Mouse (Mus musculus) liver, embryonic 11.5 days (tissue): ENCODE results near the gene Gabpb1. TPM values are rescaled to one million over a fixed set of nuclear protein-coding genes. Genes with fewer than 3 reads are reported as not detected.
A peak's percentile ranks its signal among the peaks of the same experiment; 100 is the strongest.

ENCODE experiments used
- ATAC-seq: fragments of 200-750 bp; cut with Nextera tagmentation; replicated peaks from 2 replicates; pipeline ENCODE4 v1.8.0; 2017; ENCODE audit warnings: moderate number of reproducible peaks, mild to moderate bottlenecking, moderate TSS enrichment, moderate library complexity; ENCODE audit not compliant: low FRiP score
- DNase-seq: peaks from one replicate; pipeline ENCODE4 v3.0.0-alpha.2; 2017; ENCODE audit warnings: low spot score
- H3K27ac ChIP-seq: fragments of 300-500 bp; sonication (generic); 2 replicates; pipeline ENCODE4 v1.5.1; 2014; ENCODE audit warnings: mild to moderate bottlenecking, low read depth, low read length, control low read depth
- H3K27me3 ChIP-seq: fragments of 300-500 bp; sonication (generic); replicated peaks from 2 replicates; pipeline ENCODE4 v1.6.1; 2014; ENCODE audit warnings: low read length, mixed read lengths; ENCODE audit not compliant: control insufficient read depth, insufficient read depth
- H3K36me3 ChIP-seq: fragments of 300-500 bp; sonication (generic); 2 replicates; pipeline ENCODE4 v1.6.1; 2014; ENCODE audit warnings: mild to moderate bottlenecking, low read length, moderate library complexity, mixed read lengths; ENCODE audit not compliant: control insufficient read depth, insufficient read depth
- H3K4me1 ChIP-seq: fragments of 300-500 bp; sonication (generic); replicated peaks from 2 replicates; pipeline ENCODE4 v1.6.1; 2014; ENCODE audit warnings: low read length, mixed read lengths; ENCODE audit not compliant: control insufficient read depth, insufficient read depth
- H3K4me2 ChIP-seq: fragments of 300-500 bp; sonication (generic); 2 replicates; pipeline ENCODE4 v1.6.1; 2014; ENCODE audit warnings: mild to moderate bottlenecking, control low read depth, moderate library complexity
- H3K4me3 ChIP-seq: fragments of 300-500 bp; sonication (generic); 2 replicates; pipeline ENCODE4 v1.5.1; 2014; ENCODE audit warnings: low read depth, low read length, control low read depth
- H3K9ac ChIP-seq: fragments of 300-500 bp; sonication (generic); 2 replicates; pipeline ENCODE4 v1.6.1; 2014; ENCODE audit warnings: low read depth, low read length, control low read depth
- H3K9me3 ChIP-seq: fragments of 300-500 bp; sonication (generic); 2 replicates; pipeline ENCODE4 v1.6.1; 2016; ENCODE audit warnings: low read length, inconsistent platforms, mixed read lengths; ENCODE audit not compliant: control insufficient read depth
- WGBS: fragments of 180-500 bp; shearing (Covaris S2); extraction: QIAGEN DNeasy Blood & Tissue Kit; methylation state at CpG from one replicate; pipeline ENCODE4 v1.1.7; 2014; 5-methylcytosine and 5-hydroxymethylcytosine counted together
- polyA plus RNA-seq: library from polyadenylated mRNA; unstranded; fragments of >200 nt; fragmentation: Nextera tagmentation; extraction: Ambion mirVana; gene quantifications from 2 replicates; pipeline ENCODE4 v1.2.1, GENCODE M21; 2014

Gabpb1 gene
- polyA plus RNA-seq, 1 experiment from 2014 or later: 41.0 TPM

- H3K27me3 ChIP-seq: no peaks in the 10 kb centered on the region
Observed at GRCm38 (mm10) chr2:126682333-126682732, 6.2 kb upstream of the Gabpb1 start.

GRCm38 (mm10) chr2:126677366-126677765, 1.2 kb upstream of the Gabpb1 start:
- Histone ChIP-seq H3K9me3 (no peaks in the 10 kb centered on the region), H3K4me1 (peaks cover 7% of the 10 kb centered on the region), H3K27me3 (no peaks in the 10 kb centered on the region), H3K4me2 (0 out of 2 replicates have a peak overlapping the region, but pooled peaks have one; percentile 77), H3K9ac (no peak overlapping the region), H3K4me3 (no peak overlapping the region), H3K36me3 (no peaks in the 10 kb centered on the region), H3K27ac (no peak overlapping the region)
- WGBS: 95% methylated on average over 1 of the region's 1 CpGs
- DNase-seq (no peak), ATAC-seq (no peak)

More at GRCm38 (mm10) chr2:126682333-126682732, 6.2 kb upstream of the Gabpb1 start:
- Histone ChIP-seq H3K4me2 (peak overlapping the region; percentile 25), H3K9me3 (no peaks in the 10 kb centered on the region), H3K4me1 (no peaks in the 10 kb centered on the region), H3K27ac (no peak overlapping the region), H3K36me3 (peaks cover 2% of the 10 kb centered on the region; the same call in 1 of the 2 replicates), H3K4me3 (no peak overlapping the region), H3K9ac (no peak overlapping the region)
- ATAC-seq: no peak
- DNase-seq: no peak
- WGBS: 51% methylated on average over 2 of the region's 2 CpGs

DNA sequence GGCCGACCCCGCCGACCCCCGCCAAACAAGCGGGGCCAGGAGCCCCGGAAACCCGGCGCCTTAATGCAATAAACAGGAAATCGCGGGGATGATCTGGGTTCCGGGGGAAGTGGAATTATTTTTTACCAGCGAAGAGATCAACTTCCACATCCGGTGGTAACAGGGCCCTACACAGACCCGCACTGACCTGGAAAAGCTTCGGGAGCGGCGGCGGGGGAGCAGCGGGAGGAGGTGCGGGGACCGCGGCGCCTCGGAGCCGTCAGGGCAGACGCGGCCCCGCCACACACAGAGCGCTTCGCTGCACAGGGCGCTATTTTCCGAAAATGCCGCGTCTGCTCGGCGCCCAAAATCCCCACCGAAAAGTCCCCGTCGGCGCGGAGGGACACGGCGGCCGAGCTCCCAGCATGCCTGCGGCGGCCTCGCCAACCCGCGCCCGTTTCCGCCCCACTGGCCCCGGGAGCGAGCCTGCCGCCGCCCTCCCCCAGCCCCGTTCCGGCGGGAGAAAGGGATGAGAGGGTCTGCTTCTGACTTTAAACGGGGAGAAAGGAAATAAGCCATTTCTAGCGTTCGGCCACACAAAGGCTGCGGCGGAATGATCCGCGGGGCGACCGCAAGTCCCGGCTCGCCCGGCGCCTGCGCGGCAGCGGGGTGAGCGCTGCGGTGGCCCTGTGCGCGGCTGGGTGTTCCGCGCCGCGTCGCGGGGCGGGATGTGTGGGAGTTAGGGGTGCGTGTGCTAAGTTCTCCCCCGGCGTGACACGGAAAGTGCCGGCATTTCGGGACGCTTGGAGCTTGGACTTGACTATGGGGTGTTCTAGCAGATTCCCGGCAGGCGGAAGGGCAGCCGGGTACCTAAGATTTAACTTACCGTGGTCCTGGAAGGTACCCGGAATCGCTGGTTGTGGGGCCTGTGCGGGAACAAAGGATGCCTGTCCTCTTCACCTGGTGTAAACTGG, 692 bp downstream of the Gabpb1 start:
- Histone ChIP-seq H3K27me3 (no peaks in the 10 kb centered on the region), H3K36me3 (no peaks in the 10 kb centered on the region), H3K4me1 (peaks cover 9% of the 10 kb centered on the region), H3K4me2 (peak overlapping the region; percentile 77), H3K9ac (peak overlapping the region; percentile 99), H3K4me3 (peak overlapping the region; percentile 99), H3K9me3 (no peaks in the 10 kb centered on the region), H3K27ac (peak overlapping the region; percentile 100)
- under 1% methylated on average over 99 of the region's 99 CpGs for WGBS
- ATAC-seq (peak; percentile 80), DNase-seq (peak; percentile 96)

DNA sequence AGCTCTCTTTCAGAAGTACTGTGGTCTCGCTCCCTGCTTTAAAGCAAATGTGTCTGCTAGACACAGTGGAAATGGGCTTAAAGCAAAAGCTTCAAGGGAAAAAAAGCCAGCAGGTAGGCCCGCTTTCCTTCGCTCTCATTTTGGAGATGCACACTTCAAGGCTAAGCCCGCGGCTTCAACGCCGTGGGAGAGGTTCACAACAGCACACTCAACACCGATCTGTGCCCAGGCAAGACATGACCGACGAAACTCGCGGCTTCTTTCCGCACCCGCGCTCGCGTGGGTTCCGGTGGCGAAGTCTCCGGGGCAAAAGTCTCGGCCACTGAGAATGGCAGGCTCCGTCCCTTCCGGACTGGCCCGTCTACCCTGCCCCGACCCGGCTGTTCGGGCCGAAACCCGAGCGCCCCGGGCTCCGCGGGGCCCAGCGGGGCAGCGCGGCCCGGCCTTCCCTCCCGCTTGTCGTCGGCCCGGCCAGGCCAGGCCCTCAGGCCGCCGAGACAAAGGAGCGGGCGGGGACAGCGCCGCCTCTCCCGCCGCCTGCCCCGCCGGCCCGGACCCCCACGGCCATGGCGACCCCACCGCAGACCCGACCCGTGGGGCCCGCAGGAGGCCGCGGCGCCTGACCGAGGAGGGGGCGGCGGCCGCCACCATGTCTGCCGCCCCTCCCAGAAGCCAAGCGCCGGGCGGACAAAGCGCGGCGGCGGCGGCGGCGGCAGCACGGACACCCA, 1.5 kb downstream of the Gabpb1 start:
- H3K9ac ChIP-seq: peak overlapping the region; percentile 99
- peak; percentile 62 for ATAC-seq
- peak overlapping the region; percentile 99 for H3K4me3 ChIP-seq
- no peaks in the 10 kb centered on the region for H3K27me3 ChIP-seq
- DNase-seq: peak; percentile 74
- H3K36me3 ChIP-seq: no peaks in the 10 kb centered on the region
- no peaks in the 10 kb centered on the region for H3K9me3 ChIP-seq
- H3K4me2 ChIP-seq: peak overlapping the region; percentile 77
- peak overlapping the region; percentile 100 for H3K27ac ChIP-seq
- under 1% methylated on average over 74 of the region's 77 CpGs for WGBS
- peaks cover 9% of the 10 kb centered on the region for H3K4me1 ChIP-seq

- H3K36me3 ChIP-seq: no peaks in the 10 kb centered on the region
- H3K9me3 ChIP-seq: no peaks in the 10 kb centered on the region
- ATAC-seq (no peak), DNase-seq (no peak)
- no peaks in the 10 kb centered on the region for H3K27me3 ChIP-seq
- H3K4me2 ChIP-seq: peak overlapping the region; percentile 77
- peak overlapping the region; percentile 99 for H3K9ac ChIP-seq
- H3K4me3 ChIP-seq: peak overlapping the region; percentile 99
- peaks cover 9% of the 10 kb centered on the region for H3K4me1 ChIP-seq
- peak overlapping the region; percentile 100 for H3K27ac ChIP-seq
- WGBS: 37% methylated on average over 13 of the region's 13 CpGs
Observed at GRCm38 (mm10) chr2:126673317-126674242, 2.6 kb downstream of the Gabpb1 start.

GRCm38 (mm10) chr2:126668621-126669252, 7.4 kb downstream of the Gabpb1 start:
- H3K9ac ChIP-seq: no peak overlapping the region
- H3K27ac ChIP-seq: no peak overlapping the region
- H3K36me3 ChIP-seq: no peaks in the 10 kb centered on the region
- ATAC-seq (no peak), DNase-seq (no peak)
- no peak overlapping the region for H3K4me3 ChIP-seq
- WGBS: 85% methylated on average over 5 of the region's 5 CpGs
- no peaks in the 10 kb centered on the region for H3K27me3 ChIP-seq
- peaks cover 9% of the 10 kb centered on the region for H3K4me1 ChIP-seq
- H3K4me2 ChIP-seq: no peak overlapping the region
- H3K9me3 ChIP-seq: no peaks in the 10 kb centered on the region

- Histone ChIP-seq H3K4me1 (no peaks in the 10 kb centered on the region), H3K4me2 (no peak overlapping the region), H3K27ac (no peak overlapping the region), H3K36me3 (no peaks in the 10 kb centered on the region), H3K9me3 (no peaks in the 10 kb centered on the region), H3K4me3 (no peak overlapping the region), H3K9ac (no peak overlapping the region), H3K27me3 (no peaks in the 10 kb centered on the region)
- ATAC-seq: no peak
- DNase-seq: no peak
- 84% methylated on average over 3 of the region's 3 CpGs for WGBS
Observed at GRCm38 (mm10) chr2:126665984-126666383, 10.2 kb downstream of the Gabpb1 start.
